8 mouse cellular contexts compared by ENCODE assay signal in genomic region chr9:65579781-65580371, GRCm38 (mm10). TPM values are rescaled to one million over a fixed set of nuclear protein-coding genes. Genes with fewer than 3 reads are reported as not detected.
DNase-seq lines count a peak whose midpoint lies in the region; ATAC-seq and TF ChIP-seq lines count a peak whose summit lies in the region.

Gene Plekho2 (minus strand): TSS chr9:65580040.

- H3K4me1 ChIP-seq in CH12.LX (ENCODE audit: control insufficient read depth in 1 of 2, insufficient read depth in 2 of 2) = peaks cover 10 to 42% of the 10 kb centered on the region in 2 experiments; a peak in 3 of 4 replicates
- peaks cover 7% of the 10 kb centered on the region; the same call in 1 of the 2 replicates for H3K4me1 ChIP-seq in forebrain, embryonic 11.5 days (replicated peaks; ENCODE audit: control insufficient read depth, insufficient read depth, low read length)
- peaks cover 49% of the 10 kb centered on the region for H3K4me1 ChIP-seq in heart, embryonic 16.5 days (ENCODE audit: control insufficient read depth, insufficient read depth, low read length)
- H3K4me1 ChIP-seq in liver, postnatal 0 days (ENCODE audit: insufficient read depth) = peaks cover 42% of the 10 kb centered on the region
- H3K4me1 ChIP-seq in neural tube, embryonic 14.5 days (ENCODE audit: control insufficient read depth, insufficient read depth, low read length) = no peaks in the 10 kb centered on the region; the same call in 1 of the 2 replicates

- H3K27ac ChIP-seq in CH12.LX (ENCODE audit: insufficient read depth, low read depth) = peak within 1 kb of the TSS; percentile 50
- peak within 1 kb of the TSS; percentile 64 for H3K27ac ChIP-seq in forebrain, embryonic 11.5 days (ENCODE audit: low read depth, low read length)
- H3K27ac ChIP-seq in heart, embryonic 16.5 days (ENCODE audit: low read length) = peak within 1 kb of the TSS; percentile 85
- peak within 1 kb of the TSS; percentile 97 for H3K27ac ChIP-seq in liver, postnatal 0 days (ENCODE audit: low read depth)
- 0 out of 2 replicates have a peak within 1 kb of the TSS, but pooled peaks have one; percentile 18 for H3K27ac ChIP-seq in neural tube, embryonic 14.5 days (ENCODE audit: low read depth, low read length)

- H3K9me3 ChIP-seq in CH12.LX (replicated peaks; ENCODE audit: low read length) = no peaks in the 10 kb centered on the region
- no peaks in the 10 kb centered on the region for H3K9me3 ChIP-seq in forebrain, embryonic 11.5 days (ENCODE audit: control insufficient read depth, low read length)
- no peaks in the 10 kb centered on the region for H3K9me3 ChIP-seq in heart, embryonic 16.5 days (replicated peaks; ENCODE audit: control insufficient read depth, low read length)
- no peaks in the 10 kb centered on the region for H3K9me3 ChIP-seq in liver, postnatal 0 days (ENCODE audit: low read length)
- H3K9me3 ChIP-seq in neural tube, embryonic 14.5 days (ENCODE audit: control insufficient read depth, low read length) = no peaks in the 10 kb centered on the region

- dilution Hi-C loops in CH12.LX (cut with MboI; ENCODE audit: extremely low pct_ligation_motif_present, extremely low pct_unique_long_range_greater_than_20kb, low sequenced_read_pairs) = no loop called here

- no peak for TF ChIP-seq CTCF in CH12.LX (conservative IDR thresholded peaks at IDR 0.05 in 1 of 2, IDR thresholded peaks at IDR 0.05 in 1 of 2; ENCODE audit: low read depth in 2 of 2, low read length in 2 of 2)
- no peak for TF ChIP-seq CTCF in liver, postnatal 0 days (IDR thresholded peaks at IDR 0.05; ENCODE audit: low read depth)

- TF ChIP-seq EP300 in CH12.LX (IDR thresholded peaks at IDR 0.05; ENCODE audit: low read length) = no peak
- TF ChIP-seq EP300 in liver, postnatal 0 days (IDR thresholded peaks at IDR 0.05; ENCODE audit: low read depth) = no peak

- H3K4me3 ChIP-seq in CH12.LX (replicated peaks in 1 of 3; ENCODE audit: low read depth in 2 of 3, low read length in 2 of 3, poor library complexity in 1 of 3) = peak within 1 kb of the TSS; percentile 82 to 83 (median 82)
- peak within 1 kb of the TSS; percentile 45 for H3K4me3 ChIP-seq in forebrain, embryonic 11.5 days (ENCODE audit: low read depth, low read length)
- H3K4me3 ChIP-seq in heart, embryonic 16.5 days (ENCODE audit: low read length) = peak within 1 kb of the TSS; percentile 82
- peak within 1 kb of the TSS; percentile 72 for H3K4me3 ChIP-seq in liver, postnatal 0 days (ENCODE audit: low read depth, low read length)
- peak within 1 kb of the TSS; percentile 52 for H3K4me3 ChIP-seq in neural tube, embryonic 14.5 days (ENCODE audit: low read depth, low read length)

- peak within 1 kb of the TSS; percentile 92 for H3K4me2 ChIP-seq in CH12.LX (ENCODE audit: insufficient read depth, low read depth, poor library complexity, severe bottlenecking)
- peak within 1 kb of the TSS; percentile 62 for H3K4me2 ChIP-seq in forebrain, embryonic 11.5 days (ENCODE audit: low read depth, low read length, severe bottlenecking)
- H3K4me2 ChIP-seq in heart, embryonic 16.5 days (ENCODE audit: low read depth, low read length) = peak within 1 kb of the TSS; percentile 66
- peak within 1 kb of the TSS; percentile 82 for H3K4me2 ChIP-seq in liver, postnatal 0 days (ENCODE audit: low read depth, low read length)
- peak within 1 kb of the TSS; percentile 64 for H3K4me2 ChIP-seq in neural tube, embryonic 14.5 days (ENCODE audit: low read depth, low read length)

- 0% methylated on average over 39 of the region's 45 CpGs for WGBS in forebrain, embryonic 11.5 days
- WGBS in heart, embryonic 16.5 days = 1% methylated on average over 44 of the region's 45 CpGs
- WGBS in liver, postnatal 0 days (ENCODE audit: insufficient replicate concordance) = 2% methylated on average over 45 of the region's 45 CpGs
- WGBS in neural tube, embryonic 14.5 days = under 1% methylated on average over 30 of the region's 45 CpGs

- H3K27me3 ChIP-seq in CH12.LX (replicated peaks) = no peaks in the 10 kb centered on the region
- no peaks in the 10 kb centered on the region for H3K27me3 ChIP-seq in forebrain, embryonic 11.5 days (ENCODE audit: control insufficient read depth, insufficient read depth, low read length)
- H3K27me3 ChIP-seq in heart, embryonic 16.5 days (ENCODE audit: control insufficient read depth, insufficient read depth, low read length) = no peaks in the 10 kb centered on the region
- H3K27me3 ChIP-seq in liver, postnatal 0 days (ENCODE audit: insufficient read depth, low read length) = no peaks in the 10 kb centered on the region
- no peaks in the 10 kb centered on the region for H3K27me3 ChIP-seq in neural tube, embryonic 14.5 days (ENCODE audit: control insufficient read depth, insufficient read depth, low read length)

- in situ Hi-C loops in CH12.LX (cut with MboI; ENCODE audit: low pct_ligation_motif_present, low pct_unique_long_range_greater_than_20kb, low sequenced_read_pairs) = loop anchor here (5.0 to 10.0 kb wide), 2 partner anchors 43 to 135 kb away; no protein-coding TSS in a partner anchor

- peaks cover 41% of the 10 kb centered on the region for H3K79me2 ChIP-seq in CH12.LX (replicated peaks; ENCODE audit: control insufficient read depth, extremely low read depth, insufficient read depth, poor library complexity, severe bottlenecking)

- ATAC-seq in forebrain, embryonic 11.5 days (replicated peaks; ENCODE audit: low FRiP score) = peak; percentile 93
- peak; percentile 93 for ATAC-seq in heart, embryonic 16.5 days (replicated peaks; ENCODE audit: extremely low read depth, insufficient read depth, low FRiP score)
- ATAC-seq in liver, postnatal 0 days = peak; percentile 84
- ATAC-seq in neural tube, embryonic 14.5 days (ENCODE audit: low read depth) = peak; percentile 93

- DNase-seq in CH12.LX (ENCODE audit: extremely low read depth) = peak; percentile 97
- peak; percentile 89 for DNase-seq in c-Kit-positive CD71-negative TER-119-negative erythroid progenitor cells, embryonic 14.5 days (ENCODE audit: low read depth)
- DNase-seq in forebrain, embryonic 11.5 days (ENCODE audit: low spot score) = peak; percentile 100
- DNase-seq in kidney, postnatal 36 days = peak; percentile 94 to 96
- peak; percentile 99 for DNase-seq in liver, postnatal 0 days
- DNase-seq in testis, postnatal 10 days (ENCODE audit: low spot score) = peak; percentile 98

- TF ChIP-seq RAD21 in CH12.LX (IDR thresholded peaks at IDR 0.05; ENCODE audit: low read depth, low read length) = no peak

- peak within 1 kb of the TSS; percentile 91 for H3K9ac ChIP-seq in CH12.LX (ENCODE audit: insufficient read depth, low read depth)
- H3K9ac ChIP-seq in forebrain, embryonic 11.5 days (ENCODE audit: low read length) = peak within 1 kb of the TSS; percentile 63
- H3K9ac ChIP-seq in heart, embryonic 16.5 days (ENCODE audit: low read length) = peak within 1 kb of the TSS; percentile 88
- peak within 1 kb of the TSS; percentile 71 for H3K9ac ChIP-seq in liver, postnatal 0 days (replicated peaks)
- H3K9ac ChIP-seq in neural tube, embryonic 14.5 days (replicated peaks; ENCODE audit: low read depth, low read length) = peak within 1 kb of the TSS; percentile 62

- TF ChIP-seq POLR2A in CH12.LX (IDR thresholded peaks at IDR 0.05; ENCODE audit: low read depth, low read length) = peak; percentile 98

- peaks cover 0 to 3% of the 10 kb centered on the region in 2 experiments for H3K36me3 ChIP-seq in CH12.LX (replicated peaks in 1 of 2; ENCODE audit: control insufficient read depth in 1 of 2, insufficient read depth in 1 of 2, low read length in 1 of 2)
- H3K36me3 ChIP-seq in forebrain, embryonic 11.5 days (ENCODE audit: control insufficient read depth, insufficient read depth, low read length) = no peaks in the 10 kb centered on the region
- no peaks in the 10 kb centered on the region for H3K36me3 ChIP-seq in heart, embryonic 16.5 days (ENCODE audit: control insufficient read depth, insufficient read depth)
- peaks cover 7% of the 10 kb centered on the region; the same call in 1 of the 2 replicates for H3K36me3 ChIP-seq in liver, postnatal 0 days (replicated peaks; ENCODE audit: insufficient read depth, low read length)
- no peaks in the 10 kb centered on the region for H3K36me3 ChIP-seq in neural tube, embryonic 14.5 days (ENCODE audit: control insufficient read depth, insufficient read depth, low read length)

TF ChIP-seq in CH12.LX, 34 proteins besides CTCF, POLR2A, EP300 and RAD21 (continues in another document):
- TF ChIP-seq MXI1 (IDR thresholded peaks at IDR 0.05; ENCODE audit: low read depth, low read length) = peak; percentile 40
- TF ChIP-seq USF2 (conservative IDR thresholded peaks at IDR 0.05; ENCODE audit: low read depth, low read length) = no peak
- peak; percentile 78 for TF ChIP-seq POLR2AphosphoS2 (IDR thresholded peaks at IDR 0.05; ENCODE audit: low read depth, low read length)
- TF ChIP-seq UBTF (IDR thresholded peaks at IDR 0.05; ENCODE audit: low read depth, low read length) = 0 out of 2 replicates have a peak, but pooled peaks have one; percentile 60
- peak; percentile 93 for TF ChIP-seq TCF12 (IDR thresholded peaks at IDR 0.05; ENCODE audit: low read depth, low read length)
- no peak for TF ChIP-seq MYC (IDR thresholded peaks at IDR 0.05; ENCODE audit: low read depth, low read length)
- no peak for TF ChIP-seq ZC3H11A (IDR thresholded peaks at IDR 0.05; ENCODE audit: low read depth, low read length)
- TF ChIP-seq ZMIZ1 (IDR thresholded peaks at IDR 0.05; ENCODE audit: low read depth, low read length) = peak; percentile 95
- peak; percentile 29; the same call in 1 of the 2 replicates for TF ChIP-seq HCFC1 (IDR thresholded peaks at IDR 0.05; ENCODE audit: low read depth, low read length)
- no peak for TF ChIP-seq E2F4 (IDR thresholded peaks at IDR 0.05; ENCODE audit: insufficient replicate concordance, low read depth, low read length)
- peak; percentile 17; the same call in 1 of the 2 replicates for TF ChIP-seq ETS1 (conservative IDR thresholded peaks at IDR 0.05; ENCODE audit: low read depth, low read length)
- TF ChIP-seq JUND (conservative IDR thresholded peaks at IDR 0.05; ENCODE audit: low read depth, low read length) = no peak
- TF ChIP-seq CHD2 (IDR thresholded peaks at IDR 0.05; ENCODE audit: low read length) = peak; percentile 58; the same call in 1 of the 2 replicates
- peak; percentile 73 for TF ChIP-seq ELF1 (IDR thresholded peaks at IDR 0.05; ENCODE audit: low read depth, low read length)
- TF ChIP-seq BHLHE40 (IDR thresholded peaks at IDR 0.05; ENCODE audit: low read depth, low read length) = no peak
- peak; percentile 47; the same call in 1 of the 2 replicates for TF ChIP-seq NRF1 (IDR thresholded peaks at IDR 0.05; ENCODE audit: low read depth, low read length)

RNA-seq across cellular contexts. Expression of gene Plekho2, which starts in this region (rescaled TPM):
- total RNA-seq in CH12.LX (2012; rRNA removed) = 13.9 and 16.8 TPM in 2 replicates
- 7.2 and 7.9 TPM in 2 replicates for total RNA-seq in CH12.LX (2014; rRNA removed)
- polyA plus RNA-seq in CH12.LX (2012; ENCODE audit: insufficient read length, low read depth) = 33.8 and 37.1 TPM in 2 replicates
- 8.3 and 8.8 TPM in 2 replicates for polyA plus RNA-seq in forebrain, embryonic 11.5 days (2014; fragmentation: Nextera tagmentation; extraction: Ambion mirVana)
- 11.0 and 12.0 TPM in 2 replicates for polyA plus RNA-seq in heart, embryonic 16.5 days (2015; fragmentation: Nextera tagmentation; extraction: Ambion mirVana)
- polyA plus RNA-seq in liver, postnatal 0 days (2015; fragmentation: Nextera tagmentation; extraction: Ambion mirVana) = 14.3 and 14.5 TPM in 2 replicates
- 2.4 and 5.2 TPM in 2 replicates for polyA plus RNA-seq in neural tube, embryonic 14.5 days (2014; fragmentation: Nextera tagmentation; extraction: Ambion mirVana)

Comparison
In these comparisons a context has a peak if more than half of its experiments do, and no peak if none do; other contexts are left out.
1. Peak in every context shown above with its lines: DNase-seq, ATAC-seq, H3K4me3 ChIP-seq and H3K27ac ChIP-seq.
2. H3K27ac ChIP-seq: peak in every context shown above with its lines; median percentile 97 in liver, postnatal 0 days; 85 in heart, embryonic 16.5 days; 64 in forebrain, embryonic 11.5 days; 50 in CH12.LX; 18 in neural tube, embryonic 14.5 days.